Mouse (Mus musculus) megakaryocyte, adult 5-6 weeks (primary cell): Measurements from ENCODE around the gene Map4k4. TPM values are rescaled to one million over a fixed set of nuclear protein-coding genes. Genes with fewer than 3 reads are reported as not detected.

Experiments
- ATAC-seq: 2 replicates; pipeline ENCODE4 v1.8.0; 2016; ENCODE audit warnings: mild to moderate bottlenecking, inconsistent platforms; ENCODE audit not compliant: poor library complexity, severe bottlenecking
- total RNA-seq, 2 experiments: library from RNA; stranded (forward) in 1 of 2; stranded (reverse) in 1 of 2; fragments of 153-499, 151-499 nt in 1 of 2; fragments of 221-1000, 200-1000 nt in 1 of 2; gene quantifications; 2 replicates each; pipeline versions ENCODE4 v1.2.3 to v1.2.4; 2015 to 2017

Gene Map4k4
- total RNA-seq, 2 experiments from 2014 or later = 52.3 to 190 TPM

DNA sequence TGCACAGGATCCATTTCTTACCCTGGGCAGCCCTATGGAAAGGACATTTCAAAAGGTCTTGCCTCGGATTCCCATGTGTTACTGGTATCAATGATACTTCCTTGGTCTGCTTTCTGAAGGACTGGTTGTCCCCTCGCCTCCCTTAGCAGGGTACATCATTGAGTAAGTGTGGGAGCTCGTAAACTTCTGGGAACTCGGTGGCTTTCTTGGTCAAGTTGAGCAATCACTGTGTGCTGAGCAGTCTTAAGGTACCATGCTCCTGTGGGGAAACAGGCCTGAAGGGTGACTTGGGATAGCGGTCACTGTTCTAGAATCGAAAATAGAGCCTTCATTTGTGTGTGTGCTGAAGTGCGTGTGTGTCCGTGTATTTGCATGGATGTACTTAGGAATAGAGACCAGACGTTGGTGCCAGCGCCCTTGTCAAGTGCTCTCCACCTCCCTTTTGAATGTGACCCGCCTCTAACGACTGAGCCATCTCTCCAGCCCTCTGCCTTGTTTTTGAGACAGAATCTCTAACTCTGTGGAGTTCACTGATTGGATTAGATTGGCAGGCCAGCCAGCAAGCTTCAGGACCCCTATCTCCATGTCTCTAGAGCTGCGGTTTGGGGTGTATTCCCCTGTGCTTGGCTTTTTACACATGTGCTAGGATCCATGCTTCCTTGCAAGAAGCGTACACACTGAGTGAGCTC, 129.7 kb downstream of the Map4k4 start:
- peak; percentile 48 for ATAC-seq

DNA sequence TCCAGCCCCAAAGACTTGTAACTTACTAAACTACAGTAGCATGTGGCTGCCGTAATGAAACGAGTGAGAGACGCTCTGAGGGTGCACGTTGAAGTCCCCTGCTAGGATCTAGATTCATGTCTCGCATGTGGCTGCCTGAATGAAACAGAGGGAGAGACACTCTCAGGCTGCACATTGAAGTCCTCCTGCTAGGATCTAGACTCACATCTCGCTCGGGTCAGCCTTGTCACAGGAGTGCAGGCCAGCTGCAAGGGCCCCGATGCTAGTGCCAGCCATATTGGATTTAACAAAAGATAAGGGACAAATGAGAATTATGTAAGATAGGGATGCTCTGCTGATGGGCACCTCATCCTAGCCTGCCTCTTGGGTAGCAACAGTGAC, 130.3 kb downstream of the Map4k4 start:
- ATAC-seq = no peak

DNA sequence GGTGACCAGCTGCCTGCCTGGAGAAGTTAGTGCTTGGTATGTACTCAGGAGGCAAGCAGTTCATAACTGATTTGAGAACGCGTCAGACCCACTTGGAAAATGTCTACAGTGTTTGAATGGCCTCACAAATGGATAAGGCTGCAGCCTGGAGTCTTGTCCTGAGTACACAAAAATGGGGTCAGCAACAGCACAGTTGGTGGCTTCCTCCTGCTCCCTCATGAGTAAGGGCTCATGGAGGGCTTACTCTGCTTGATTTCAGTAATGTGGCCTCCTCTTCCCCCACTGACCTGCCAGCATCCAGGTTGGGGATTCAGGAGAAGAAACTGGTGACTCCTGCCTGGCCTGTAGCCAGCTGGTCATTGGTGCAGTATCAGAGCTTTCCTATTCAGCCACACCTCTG, 130.9 kb downstream of the Map4k4 start:
- ATAC-seq = no peak

DNA sequence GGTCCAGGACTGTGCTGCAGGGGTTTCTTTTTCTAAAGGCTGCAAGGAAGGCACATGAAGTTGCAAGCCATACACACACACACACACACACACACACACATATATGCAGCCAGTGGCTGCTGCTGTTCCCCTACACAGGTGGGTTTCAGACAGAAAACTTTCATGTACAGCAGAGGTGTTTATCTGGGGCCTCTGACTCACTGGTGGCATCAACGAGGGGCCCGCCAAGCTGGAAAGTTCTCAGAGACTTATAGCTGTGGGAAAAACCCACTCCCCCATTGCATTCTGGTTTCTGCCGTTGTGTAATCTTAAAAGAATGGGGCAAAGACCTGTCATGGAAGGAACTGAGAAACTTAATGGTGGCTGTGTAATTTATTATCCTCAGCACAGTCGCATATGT, 132.6 kb downstream of the Map4k4 start:
- ATAC-seq = no peak

DNA sequence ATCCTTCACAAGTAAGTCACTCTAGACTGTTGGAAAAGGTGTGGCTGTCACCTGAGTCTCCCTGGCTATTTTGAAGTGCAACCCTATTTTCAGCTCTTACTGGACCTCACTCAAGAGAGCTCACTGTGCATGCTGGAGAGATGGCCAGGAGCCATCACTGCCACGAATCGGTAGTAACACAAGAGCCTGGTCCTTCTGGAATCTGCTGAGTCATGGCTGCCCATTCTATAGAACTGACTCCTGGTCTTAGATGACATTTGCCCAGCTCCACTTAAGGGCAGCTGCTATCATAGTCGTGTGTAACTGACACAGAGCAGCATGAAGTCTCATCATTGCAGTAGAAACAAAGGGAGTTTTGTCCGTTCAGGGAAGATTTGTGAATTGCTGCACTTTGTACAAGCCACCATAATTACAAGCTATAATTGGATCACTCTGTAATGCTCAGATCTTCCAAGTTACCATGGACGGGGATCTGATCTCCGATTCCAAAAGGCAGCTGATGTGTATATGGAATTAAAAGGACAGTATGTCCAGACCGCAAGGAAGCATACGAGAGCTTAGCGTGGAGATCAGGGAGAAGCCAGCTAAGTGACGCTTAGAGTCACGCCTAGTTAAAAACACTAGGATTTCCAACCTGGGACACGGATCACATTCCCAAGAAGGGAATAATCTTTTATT, 133.2 kb downstream of the Map4k4 start:
- ATAC-seq = no peak

DNA sequence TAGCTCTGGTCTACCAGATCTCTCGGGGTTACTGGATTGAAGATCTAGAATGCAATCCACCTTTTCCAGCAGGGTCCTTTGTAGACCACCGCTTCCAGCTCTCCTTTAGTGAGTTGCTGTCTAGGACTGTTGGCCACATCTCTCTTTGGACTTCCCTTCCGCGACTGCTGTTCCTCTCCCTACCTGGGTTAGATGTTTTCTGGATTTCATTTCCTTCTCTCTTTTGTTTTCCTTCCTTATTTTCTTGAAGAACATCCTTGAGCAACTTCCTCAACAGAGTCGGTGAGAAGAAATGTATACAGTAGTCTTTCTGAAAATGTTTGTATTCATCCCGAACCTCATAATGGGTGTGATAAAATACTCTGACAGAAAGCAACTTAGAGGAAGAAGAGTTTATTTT, 137.1 kb downstream of the Map4k4 start:
- peak; percentile 86 for ATAC-seq

DNA sequence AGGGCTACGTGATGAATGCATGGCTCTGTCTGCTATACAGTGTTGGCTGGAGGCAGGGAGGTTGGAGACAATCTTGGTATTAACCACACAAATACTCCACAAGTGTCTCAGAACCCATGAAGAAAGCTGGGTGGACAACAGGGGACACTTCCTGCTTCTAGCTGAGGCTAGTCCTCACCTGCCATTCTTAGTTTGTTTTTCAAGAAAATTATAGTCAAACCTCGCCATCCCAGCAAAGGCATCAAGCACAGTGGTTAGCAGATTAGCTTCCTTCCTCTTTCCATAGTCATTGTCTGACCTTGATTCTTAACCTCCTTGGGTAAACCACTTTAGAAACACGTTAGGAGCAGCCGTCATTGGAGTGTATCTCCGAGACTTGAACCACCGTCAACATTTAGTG, 145.0 kb downstream of the Map4k4 start:
- peak; percentile 72 for ATAC-seq

DNA sequence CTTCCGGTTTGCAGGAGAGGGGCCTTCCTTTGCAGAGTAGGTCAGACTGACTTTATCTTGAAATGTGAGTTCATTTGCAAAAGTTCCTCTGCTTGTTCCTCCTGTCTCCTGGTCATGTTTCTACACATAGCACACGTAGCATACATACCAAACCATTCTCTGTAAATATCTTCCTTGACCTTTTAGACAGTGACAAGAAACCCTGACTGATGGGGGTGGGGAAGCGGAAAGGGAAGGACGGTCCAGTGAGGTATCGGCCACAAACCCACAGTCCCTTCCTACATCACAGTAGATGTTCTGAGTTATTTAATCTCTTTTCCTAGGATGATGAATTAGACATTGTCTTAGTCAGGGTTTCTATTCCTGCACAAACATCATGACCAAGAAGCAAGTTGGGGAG, 145.9 kb downstream of the Map4k4 start:
- ATAC-seq = peak; percentile 51

DNA sequence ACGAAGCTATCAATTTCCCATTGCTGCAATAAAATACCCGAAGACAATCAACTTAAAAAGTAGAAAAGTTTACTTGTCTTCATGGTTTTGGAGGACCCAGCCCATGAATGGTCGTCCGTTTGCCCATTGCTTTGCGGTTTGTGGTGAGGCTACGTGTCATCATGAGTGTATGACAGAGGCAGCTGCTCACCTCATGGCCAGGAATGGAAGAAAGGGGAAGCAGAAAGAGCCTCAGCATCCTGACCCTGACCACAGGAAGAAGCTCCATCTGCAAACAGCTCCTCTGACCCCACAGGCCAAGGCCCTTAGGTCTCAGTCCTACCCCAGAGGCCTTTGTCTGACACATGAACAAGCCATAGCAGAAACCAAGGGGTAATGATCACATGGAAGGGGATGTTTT, 150.4 kb downstream of the Map4k4 start:
- peak; percentile 96 for ATAC-seq

DNA sequence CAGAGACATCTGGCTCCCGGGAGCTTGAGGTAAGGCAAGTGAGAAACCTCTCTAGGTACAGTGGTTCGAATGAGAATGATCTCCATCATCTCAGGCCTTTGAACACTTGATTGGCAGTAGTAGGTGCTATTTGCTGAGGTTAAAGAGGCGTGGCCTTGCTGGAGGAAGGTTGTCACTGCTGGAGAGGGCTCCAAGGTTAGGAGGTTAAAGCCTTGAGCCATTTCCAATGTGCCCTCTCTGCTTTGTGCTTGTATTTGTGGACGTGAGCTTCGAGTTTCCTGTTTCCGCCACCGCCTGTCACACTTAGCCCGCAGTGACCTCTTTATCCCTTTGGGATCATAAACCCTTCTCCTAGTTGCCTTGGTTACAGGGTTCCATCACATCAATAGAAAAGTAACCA, 151.4 kb downstream of the Map4k4 start:
- ATAC-seq = no peak

DNA sequence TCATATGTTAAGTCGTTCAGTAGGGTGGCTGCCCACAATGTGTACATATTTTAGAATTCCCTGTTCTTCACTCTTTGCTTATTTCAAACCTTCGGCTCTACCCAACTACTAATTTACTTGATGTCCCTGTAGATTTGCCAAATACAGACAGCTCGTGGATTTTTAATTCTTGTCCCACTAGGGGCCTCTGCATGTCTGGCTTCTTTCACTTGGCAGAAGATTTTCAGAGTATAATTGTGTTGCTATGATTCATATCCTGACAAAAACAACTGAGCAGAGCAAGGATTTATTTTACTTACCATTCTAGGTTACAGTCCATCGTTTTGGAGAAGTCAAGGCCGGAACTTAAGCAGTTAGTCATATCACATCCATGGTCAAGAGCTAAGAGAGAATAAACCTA, 152.4 kb downstream of the Map4k4 start:
- no peak for ATAC-seq

DNA sequence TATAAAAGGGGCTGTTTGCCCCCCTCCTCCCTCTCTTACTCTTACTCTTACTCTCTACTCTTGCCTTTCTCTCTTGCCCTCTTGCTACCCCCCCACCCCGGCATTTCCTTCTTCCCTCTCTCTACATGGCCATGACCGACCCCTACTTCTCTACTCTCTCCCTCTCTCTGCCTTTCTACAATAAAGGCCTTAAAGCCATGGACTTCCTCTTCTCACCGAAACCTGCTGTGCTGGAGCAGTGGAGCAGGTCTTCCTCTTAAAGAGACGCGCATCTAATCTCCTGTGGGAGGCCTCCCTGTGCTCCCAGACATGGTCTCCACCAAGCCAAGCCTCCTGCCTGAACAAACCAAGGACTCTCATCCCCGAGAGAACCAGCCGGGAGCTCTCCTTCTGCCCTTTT, 154.3 kb downstream of the Map4k4 start:
- ATAC-seq = peak; percentile 34; the same call in 1 of the 2 replicates

DNA sequence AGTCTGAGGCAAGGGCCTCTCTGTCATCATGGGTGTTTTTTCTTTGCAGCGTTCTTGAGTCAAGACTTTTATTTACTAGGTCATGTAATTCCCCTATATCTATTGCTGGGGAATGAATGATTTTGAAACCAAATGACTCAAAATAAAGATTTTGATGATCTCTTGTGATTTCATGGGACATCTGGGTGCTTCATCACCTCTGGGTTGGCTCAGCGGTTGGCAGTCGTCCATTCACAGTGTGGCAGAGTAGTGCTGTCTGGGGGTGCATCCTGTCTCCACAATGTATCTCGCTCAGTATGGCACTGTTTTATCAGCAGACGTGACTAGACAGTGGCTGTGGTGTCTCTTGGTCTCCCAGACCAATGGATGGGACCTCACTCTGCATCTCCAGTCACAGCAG, 155.2 kb downstream of the Map4k4 start:
- ATAC-seq = no peak

DNA sequence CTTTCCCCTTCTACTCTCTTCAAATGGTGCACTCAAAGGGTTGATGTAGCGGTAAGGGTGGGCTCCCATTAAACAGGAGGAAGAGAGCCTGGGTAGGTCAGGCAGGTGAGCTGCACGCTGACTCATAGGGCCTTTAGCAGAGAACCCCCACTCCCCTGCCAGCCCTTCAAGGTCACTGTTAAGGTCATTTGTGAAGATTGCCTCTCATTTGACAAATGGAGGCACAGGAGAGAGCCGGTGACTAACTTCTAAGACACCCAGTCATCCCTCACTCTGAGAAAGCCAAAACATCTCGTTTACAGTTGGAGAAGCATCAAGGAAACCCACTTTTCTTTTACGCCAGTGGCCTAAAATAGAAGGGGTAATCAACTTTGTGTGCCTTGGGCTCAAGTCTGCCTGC, 156.6 kb downstream of the Map4k4 start:
- ATAC-seq = no peak

DNA sequence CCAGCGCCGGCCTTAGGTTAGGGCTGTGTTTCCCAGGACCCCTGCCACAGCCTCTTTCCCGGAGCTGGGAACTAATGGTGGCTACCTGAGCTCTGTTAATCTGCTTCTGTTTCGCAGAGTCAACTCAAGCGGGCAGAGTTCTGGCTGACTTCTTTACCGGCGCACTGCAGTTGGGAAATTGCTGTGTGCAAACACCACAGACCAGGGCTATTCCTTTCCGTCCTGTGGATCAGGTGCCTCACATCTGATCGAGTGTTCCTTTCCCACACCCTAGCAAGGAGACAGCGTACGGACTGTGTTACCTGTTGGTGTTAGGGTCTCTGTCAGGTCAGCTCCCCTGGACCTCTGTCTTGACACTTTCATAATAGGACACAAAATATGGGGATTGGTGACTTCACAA, 157.3 kb downstream of the Map4k4 start:
- ATAC-seq = 0 out of 2 replicates have a peak, but pooled peaks have one; percentile 21

DNA sequence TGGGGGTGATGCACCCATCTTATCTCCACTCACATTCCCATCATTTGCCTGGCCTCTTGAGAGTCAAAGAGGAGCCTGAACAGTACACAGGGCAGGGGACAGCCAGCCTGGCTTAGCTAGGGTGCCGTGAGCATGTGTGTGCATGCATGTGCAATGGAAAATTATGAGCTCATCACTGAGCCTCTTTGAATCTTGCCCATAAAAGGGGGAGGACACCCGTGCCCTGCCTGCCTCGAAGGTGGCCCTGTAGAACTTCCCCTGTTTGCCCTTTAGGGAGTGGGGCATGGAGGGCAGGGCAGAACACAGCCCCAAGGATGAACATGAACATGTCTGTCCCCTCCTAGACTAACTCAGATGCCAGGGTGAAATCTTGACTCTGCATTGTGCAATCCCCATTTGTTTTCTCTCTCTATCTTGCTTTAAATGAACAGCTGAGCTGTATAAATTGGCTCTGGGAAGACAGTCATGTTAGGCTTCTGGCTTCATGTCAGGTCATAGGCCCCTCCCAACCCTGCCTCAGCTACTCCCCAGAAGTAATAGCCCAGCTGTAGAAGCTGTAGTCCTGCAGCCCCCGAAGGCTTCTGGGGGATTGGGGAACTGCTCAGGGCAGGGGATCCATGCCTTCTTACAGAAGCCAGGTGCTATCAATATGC, 158.5 kb downstream of the Map4k4 start:
- peak; percentile 66 for ATAC-seq

DNA sequence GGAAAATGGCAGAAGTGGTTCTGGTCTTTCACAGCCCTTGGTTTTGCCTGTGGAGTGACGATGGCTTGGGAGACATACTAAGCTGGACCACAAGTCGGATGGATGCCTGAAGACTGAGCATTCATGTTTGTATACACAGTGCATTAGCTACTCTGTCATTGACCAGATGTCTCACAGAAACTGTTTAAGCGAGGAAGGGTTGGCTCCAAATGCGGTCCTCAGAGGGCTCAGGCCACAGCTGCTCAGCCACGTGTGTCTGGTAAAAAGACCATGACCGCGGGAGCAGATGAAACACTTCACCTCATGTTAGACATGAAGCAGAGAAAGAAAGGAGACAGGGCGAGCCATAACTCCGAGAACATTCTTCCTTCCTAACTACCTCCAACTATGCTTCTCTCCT, 160.6 kb downstream of the Map4k4 start:
- ATAC-seq = no peak

DNA sequence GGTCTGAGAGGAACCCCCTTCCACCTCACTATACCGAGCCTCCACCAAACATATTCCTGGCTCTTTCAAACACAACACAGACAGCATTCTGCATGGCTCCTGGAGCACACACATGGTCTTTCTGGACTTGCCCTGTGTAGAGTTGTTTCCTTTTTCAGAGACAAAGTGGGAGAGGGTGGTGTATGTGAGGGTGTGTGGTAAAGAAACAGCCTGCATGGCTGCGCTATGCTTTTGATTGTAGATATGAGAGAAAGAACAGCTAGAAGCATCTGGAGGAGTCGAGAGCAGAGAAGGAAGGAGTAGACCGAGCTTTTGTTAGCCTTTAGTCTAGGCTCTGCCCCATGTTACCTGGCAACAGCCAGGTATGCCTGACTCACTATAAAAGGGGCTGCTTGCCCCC, 162.7 kb downstream of the Map4k4 start:
- no peak for ATAC-seq

DNA sequence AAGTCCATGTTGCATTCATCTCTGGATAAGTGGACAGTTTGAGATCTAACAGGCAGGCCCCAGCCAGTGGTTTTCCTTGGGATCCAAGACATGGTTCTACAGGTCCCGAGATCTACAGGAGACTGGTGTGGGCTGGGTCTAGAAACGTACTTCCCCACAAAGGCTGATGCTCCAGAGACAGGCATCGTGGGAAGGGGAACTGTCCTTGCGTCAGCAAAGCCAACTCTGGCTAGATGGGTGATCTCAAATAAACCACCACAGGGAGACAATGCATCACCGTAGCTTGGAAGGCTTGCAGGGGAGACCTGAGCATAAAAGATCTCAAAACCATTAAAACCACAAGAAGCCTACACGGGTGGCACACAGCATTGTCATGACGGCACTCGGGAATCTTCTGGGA, 163.8 kb downstream of the Map4k4 start:
- peak; percentile 86 for ATAC-seq

DNA sequence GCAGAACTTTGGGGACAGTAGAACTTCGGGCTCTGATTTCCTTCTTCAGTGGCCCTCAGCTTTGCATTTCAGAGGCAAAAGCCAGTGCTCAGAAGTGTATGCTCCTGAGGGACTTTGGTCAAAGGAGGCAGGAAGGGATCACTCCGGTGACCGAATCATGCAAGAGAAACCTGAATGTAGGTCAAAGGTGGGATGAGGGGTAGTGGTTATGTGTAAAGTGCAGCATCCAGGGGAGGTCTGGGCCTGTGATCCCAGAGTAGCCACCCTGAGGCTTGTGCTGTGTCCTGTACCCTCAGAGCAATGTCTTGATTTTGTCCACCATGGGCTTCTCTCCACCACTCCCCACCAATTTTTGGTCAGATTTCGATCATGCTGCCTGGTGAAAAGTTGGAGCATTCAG, 171.8 kb downstream of the Map4k4 start:
- no peak for ATAC-seq

DNA sequence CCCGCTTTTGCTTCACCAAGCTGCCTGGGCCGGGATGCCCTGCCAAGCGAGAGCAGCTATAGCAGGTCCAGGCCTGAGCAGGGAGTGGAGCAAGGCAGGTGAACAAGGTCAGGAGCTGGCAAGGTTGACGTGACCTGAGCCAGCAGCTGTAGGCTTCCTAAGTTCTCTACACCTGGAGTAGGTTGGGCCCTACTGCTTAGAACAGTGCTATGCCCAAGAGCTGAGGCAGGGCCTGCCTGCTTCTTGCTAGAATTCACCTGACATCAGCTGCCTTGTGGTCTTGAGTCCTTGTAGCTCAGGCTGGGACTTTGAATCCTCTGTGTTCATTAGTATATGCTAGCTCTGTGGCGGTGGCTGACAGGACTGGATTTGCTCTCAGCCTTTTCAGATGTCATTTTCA, 173.1 kb downstream of the Map4k4 start, which contains the start of gene Il1r2:
TSS of gene Il1r2 (plus strand) at position 301 of the 400 bp plus-strand sequence.
- no peak for ATAC-seq
